Mouse (Mus musculus): ENCODE results near the gene Gm10197.
A peak's percentile ranks its signal among the peaks of the same experiment; 100 is the strongest.

Gene Gm10197

GRCm38 (mm10) chr19:53394552-53394951, 23.0 kb upstream of the Gm10197 start:
- DNase-seq (ENCODE audit: low read depth, low spot score): peak; percentile 85

- no peak for DNase-seq (ENCODE audit: low read depth, low spot score)
Observed at GRCm38 (mm10) chr19:53393646-53394045, 22.1 kb upstream of the Gm10197 start.

- no peak for DNase-seq (ENCODE audit: low read depth, low spot score)
Observed at GRCm38 (mm10) chr19:53392781-53393343, 21.3 kb upstream of the Gm10197 start.

GRCm38 (mm10) chr19:53391787-53392186, 20.2 kb upstream of the Gm10197 start:
- no peak for DNase-seq (ENCODE audit: low read depth, low spot score)

DNA sequence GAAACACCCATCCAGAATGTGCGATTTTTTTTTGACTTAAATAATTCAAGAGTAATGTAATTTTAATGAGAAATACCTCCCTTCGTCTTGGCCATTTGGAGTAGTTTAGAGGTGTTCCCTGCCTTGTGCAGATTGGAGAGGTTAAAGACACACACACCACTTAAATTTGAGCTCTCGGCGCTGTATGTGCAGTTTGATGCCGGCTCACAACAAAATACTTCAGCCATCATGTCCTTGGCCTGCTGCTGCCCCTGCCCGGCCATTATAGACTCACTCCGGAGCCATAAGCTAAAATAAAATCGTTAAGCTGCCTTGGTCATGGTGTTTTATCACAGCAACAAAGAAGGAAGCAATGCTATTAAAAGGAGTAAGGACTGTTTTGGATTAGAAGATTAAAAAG, 19.8 kb upstream of the Gm10197 start:
- DNase-seq (ENCODE audit: low read depth, low spot score): no peak

GRCm38 (mm10) chr19:53390495-53391007, 19.0 kb upstream of the Gm10197 start, which contains the start of gene Smndc1:
Gene Smndc1 (minus strand): TSS chr19:53390578.
- peak; percentile 100 for DNase-seq (ENCODE audit: low read depth, low spot score)

GRCm38 (mm10) chr19:53389851-53390431, 18.4 kb upstream of the Gm10197 start:
- peak; percentile 62 for DNase-seq (ENCODE audit: low read depth, low spot score)

DNA sequence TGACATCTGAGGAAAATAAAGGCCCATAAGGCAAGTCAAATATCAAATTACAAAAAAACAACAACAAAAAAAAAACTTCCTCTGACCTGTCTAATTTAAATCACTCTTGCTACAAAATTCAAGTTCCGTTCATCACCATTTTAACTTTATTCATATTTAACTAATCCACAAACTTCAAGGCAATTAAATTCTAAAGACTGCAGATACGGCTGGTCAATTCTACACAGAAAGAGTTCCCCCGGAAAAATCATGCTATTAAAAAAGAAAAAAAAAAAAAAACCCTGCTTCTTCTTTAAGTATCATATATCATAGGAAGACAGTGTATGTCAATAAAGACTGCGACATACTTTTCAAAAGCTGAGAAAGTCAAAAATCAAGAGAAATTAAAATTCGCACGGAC, 17.9 kb upstream of the Gm10197 start:
- no peak for DNase-seq (ENCODE audit: low read depth, low spot score)

GRCm38 (mm10) chr19:53383336-53383735, 11.8 kb upstream of the Gm10197 start:
- DNase-seq (ENCODE audit: low read depth, low spot score): no peak

DNA sequence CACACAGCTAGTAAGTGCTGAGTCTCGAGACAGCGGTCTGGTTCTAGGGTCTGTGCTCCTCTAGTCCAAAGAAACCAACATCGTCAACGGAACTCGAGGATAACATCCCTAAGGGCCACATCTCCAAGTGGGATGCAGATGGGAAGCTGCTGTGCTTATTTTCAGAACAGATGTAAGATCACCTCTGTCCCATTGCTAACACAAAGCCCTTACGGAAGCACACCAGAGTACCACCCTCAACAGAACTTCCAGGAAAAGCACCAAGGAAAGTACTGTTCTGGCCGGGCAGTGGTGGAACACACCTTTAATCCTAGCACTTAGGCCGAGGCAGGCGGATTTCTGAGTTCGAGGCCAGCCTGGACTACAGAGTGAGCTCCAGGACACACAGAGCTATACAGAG, 6.9 kb upstream of the Gm10197 start:
- no peak for DNase-seq (ENCODE audit: low read depth, low spot score)

DNA sequence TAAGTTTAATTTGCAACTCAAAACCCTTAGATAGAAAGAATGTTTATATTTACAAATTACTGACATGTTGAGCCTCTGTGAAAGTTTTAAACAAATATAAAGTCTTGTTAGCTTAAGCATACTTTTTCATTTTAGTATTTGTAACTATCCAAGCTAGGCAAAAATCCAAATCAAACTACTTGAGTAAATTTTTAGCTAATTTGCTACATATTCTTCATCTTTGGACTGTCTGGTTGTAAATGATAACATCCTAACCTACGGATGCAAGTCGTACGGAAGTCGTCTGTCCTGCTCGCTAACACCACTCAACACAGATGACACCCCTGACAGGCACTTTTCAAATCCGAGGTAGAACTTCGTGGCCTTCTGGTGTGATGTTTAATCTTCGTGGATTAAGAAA, 6.1 kb upstream of the Gm10197 start:
- DNase-seq (ENCODE audit: low read depth, low spot score): no peak

DNA sequence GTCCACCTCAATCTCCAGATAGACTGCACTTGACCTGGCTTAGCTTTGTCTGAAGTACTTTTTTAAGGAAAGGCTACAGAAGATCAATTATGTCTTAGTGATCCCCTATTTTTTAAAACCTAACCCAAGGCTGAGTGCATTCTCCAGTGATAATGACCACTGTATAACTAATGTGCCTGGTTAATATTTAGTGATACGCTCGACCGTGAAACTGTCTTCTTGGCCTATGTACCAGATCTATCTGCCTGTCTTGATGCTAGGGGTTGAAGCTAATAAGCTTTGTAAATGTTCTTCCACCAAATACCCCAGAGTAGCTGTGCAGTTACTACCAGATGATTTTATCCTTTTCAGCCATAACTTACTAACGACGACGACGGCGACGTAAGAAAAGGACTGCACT, 4.2 kb upstream of the Gm10197 start:
- no peak for DNase-seq (ENCODE audit: low read depth, low spot score)

DNA sequence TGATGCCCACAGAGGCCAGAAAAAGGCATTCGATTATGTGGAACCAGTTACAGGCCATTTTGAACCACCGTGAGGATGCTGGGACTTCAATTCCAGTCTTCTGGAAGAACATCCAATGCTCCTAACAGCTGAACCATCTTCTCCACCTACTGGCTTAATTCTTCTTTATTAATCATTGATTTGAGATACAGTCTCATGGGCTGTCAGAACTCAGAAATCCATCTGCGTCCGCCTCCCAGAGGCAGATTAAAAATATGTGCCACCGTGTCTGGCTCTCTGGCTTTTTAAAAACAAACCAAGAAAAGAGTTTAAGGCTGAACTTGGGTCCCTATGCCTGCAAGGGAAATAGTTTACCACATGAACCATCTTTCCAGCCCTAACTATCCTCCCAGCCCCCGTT, 3.7 kb upstream of the Gm10197 start:
- DNase-seq (ENCODE audit: low read depth, low spot score): no peak

DNA sequence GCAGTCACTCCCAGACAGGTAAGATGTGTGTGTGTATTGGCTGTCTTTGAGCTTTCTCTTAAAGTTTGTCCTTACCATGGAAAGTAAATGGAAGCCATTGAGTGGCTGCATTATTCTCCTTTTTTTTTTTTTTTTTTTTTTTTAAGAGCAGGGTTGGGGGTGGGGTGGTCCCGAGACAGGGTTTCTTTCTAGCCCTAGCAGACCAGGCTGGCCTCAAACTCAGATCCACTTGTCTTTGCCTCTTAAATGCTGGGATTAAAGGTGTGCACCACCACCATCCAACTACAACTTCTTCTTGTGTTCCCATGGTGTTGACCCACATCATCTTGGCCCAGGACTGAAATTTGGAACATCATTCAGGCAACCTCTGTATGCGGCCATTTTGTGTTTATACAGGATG, 2.0 kb upstream of the Gm10197 start:
- no peak for DNase-seq (ENCODE audit: low read depth, low spot score)

GRCm38 (mm10) chr19:53370233-53370632, 1.3 kb downstream of the Gm10197 start:
- DNase-seq (ENCODE audit: low read depth, low spot score): no peak

DNA sequence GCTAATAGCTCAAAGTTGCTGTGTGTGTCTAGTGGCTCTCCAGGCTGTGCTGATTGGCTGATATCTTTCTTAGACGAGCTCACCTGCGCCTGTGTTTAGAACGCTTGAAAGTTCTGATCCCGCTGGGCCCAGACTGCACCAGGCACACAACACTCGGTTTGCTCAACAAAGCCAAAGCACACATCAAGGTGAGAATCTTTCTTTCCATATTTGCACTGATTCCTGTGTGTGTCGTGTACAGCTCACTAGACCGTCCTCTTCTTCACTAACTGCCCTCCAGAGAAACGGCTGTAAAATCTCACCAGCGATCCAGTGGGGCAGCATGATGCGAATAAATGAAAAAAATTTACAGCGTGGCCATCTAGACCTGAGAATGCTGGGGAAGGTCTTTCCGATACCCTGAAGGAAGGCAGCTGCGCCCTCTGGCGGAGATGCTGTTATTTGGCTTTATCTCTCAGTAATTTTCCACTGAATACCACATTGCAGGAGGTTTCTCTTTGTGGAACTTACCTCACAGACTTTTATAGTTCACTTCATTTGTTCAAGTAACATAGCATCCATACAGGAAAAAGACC, 2.0 kb downstream of the Gm10197 start:
- peak; percentile 85 for DNase-seq (ENCODE audit: low read depth, low spot score)

DNA sequence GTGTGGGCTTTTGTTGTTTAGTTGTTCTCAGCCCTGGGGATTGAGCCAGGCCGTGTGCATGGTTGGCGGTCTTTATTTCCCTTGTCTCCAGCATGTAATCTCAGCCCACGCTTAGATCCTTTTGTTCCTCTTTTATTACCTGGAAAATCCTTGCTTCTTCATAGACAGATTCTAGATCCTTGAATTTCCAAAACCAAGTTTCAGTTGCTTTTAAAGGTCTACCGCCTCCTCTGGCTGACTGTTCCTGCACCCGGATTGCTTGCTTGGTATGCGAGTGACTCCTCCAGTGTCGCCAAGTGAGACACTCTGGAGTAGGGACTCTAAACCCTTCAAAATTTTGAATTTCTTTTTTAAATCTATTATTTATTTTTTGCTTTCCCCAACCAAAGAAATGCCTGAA, 4.7 kb downstream of the Gm10197 start:
- no peak for DNase-seq (ENCODE audit: low read depth, low spot score)

- DNase-seq (ENCODE audit: low read depth, low spot score): no peak
Observed at GRCm38 (mm10) chr19:53366057-53366775, 5.3 kb downstream of the Gm10197 start.

- no peak for DNase-seq (ENCODE audit: low read depth, low spot score)
Observed at GRCm38 (mm10) chr19:53364963-53365362, 6.6 kb downstream of the Gm10197 start.

DNA sequence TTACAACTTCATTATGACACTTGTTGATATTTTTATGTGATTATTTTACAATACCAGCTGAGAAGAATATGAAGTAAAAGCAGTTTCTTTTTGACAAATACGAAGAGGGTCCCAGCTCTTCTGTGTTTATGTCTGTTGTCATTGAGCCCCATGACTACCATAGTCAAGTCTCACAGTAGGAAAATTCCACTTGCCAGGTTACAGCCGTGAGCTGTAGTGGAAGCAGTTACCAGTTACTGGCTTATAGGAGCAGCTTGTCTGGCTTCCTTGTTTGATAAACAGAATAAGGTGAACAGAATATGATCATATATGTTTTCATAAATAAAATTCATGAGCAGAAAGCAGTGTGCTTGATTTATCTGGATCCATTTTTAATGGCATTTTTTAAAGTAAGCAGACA, 7.0 kb downstream of the Gm10197 start:
- DNase-seq (ENCODE audit: low read depth, low spot score): no peak

- peak; percentile 62 for DNase-seq (ENCODE audit: low read depth, low spot score)
Observed at GRCm38 (mm10) chr19:53362967-53363366, 8.6 kb downstream of the Gm10197 start.

DNA sequence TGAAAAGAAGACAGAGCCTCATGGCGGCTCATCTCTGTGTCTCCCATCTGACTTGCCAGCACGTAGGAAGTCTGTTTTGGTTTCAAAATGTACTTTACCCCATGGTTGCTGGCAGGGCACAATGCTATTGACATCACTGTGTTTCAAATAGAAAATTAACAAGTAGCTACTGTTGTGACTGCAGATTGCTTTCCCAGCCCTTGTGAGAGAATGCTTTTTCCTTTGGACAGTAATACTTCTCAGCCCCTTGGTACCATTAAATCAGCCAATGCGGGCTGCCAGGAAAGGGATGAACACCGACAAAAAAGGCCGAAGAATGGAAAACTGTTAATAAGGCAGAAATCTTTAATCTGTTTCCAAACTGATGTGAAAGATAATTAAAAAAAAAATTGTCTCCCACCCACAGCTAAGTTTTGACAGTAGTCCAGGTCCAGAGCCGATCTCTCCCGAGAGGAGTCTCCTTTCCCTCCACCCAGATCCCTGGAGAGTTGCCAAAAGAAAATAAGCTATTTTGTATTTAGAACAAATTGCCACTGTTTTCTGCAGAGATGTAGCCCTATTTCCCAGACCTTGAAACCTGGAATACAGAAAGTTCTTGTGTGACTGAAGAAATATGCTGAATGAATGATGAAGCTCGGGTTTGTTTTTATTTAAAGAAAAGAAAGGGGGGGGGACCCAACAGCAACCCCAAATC, 11.2 kb downstream of the Gm10197 start:
- DNase-seq (ENCODE audit: low read depth, low spot score): no peak

All from CD4-positive, CD25-positive, alpha-beta regulatory T cell, adult 2 months (primary cell).